In genomic region chr9:101073987-101074331, GRCm38 (mm10) we compare ENCODE assay signal across 8 mouse cellular contexts. TPM values are rescaled to one million over a fixed set of nuclear protein-coding genes. Genes with fewer than 3 reads are reported as not detected.
DNase-seq lines count a peak whose midpoint lies in the region; ATAC-seq and TF ChIP-seq lines count a peak whose summit lies in the region.

Gene Msl2, plus strand, starts transcription at chr9:101074101.

- H3K4me1 ChIP-seq in lung, embryonic 14.5 days (ENCODE audit: insufficient read depth) = peaks cover 13% of the 10 kb centered on the region
- no peaks in the 10 kb centered on the region for H3K4me1 ChIP-seq in embryonic facial prominence, embryonic 11.5 days (ENCODE audit: control insufficient read depth, insufficient read depth, low read length)
- peaks cover 30% of the 10 kb centered on the region for H3K4me1 ChIP-seq in heart, embryonic 13.5 days
- peaks cover 7% of the 10 kb centered on the region; the same call in 1 of the 2 replicates for H3K4me1 ChIP-seq in midbrain, postnatal 0 days (ENCODE audit: insufficient read depth, low read length)

- ATAC-seq in lung, embryonic 14.5 days (ENCODE audit: insufficient read depth) = peak; percentile 69
- peak; percentile 77; the same call in 1 of the 2 replicates for ATAC-seq in embryonic facial prominence, embryonic 11.5 days (replicated peaks; ENCODE audit: insufficient number of reproducible peaks, low FRiP score, low TSS enrichment, low read depth)
- ATAC-seq in heart, embryonic 13.5 days (ENCODE audit: extremely low read depth, insufficient number of reproducible peaks, low FRiP score, low TSS enrichment) = peak; percentile 54
- ATAC-seq in midbrain, postnatal 0 days (ENCODE audit: low FRiP score) = no peak

- peak within 1 kb of the TSS; percentile 94 for H3K4me2 ChIP-seq in lung, embryonic 14.5 days
- peak within 1 kb of the TSS; percentile 73 for H3K4me2 ChIP-seq in embryonic facial prominence, embryonic 11.5 days (ENCODE audit: low read depth, low read length)
- peak within 1 kb of the TSS; percentile 85 for H3K4me2 ChIP-seq in heart, embryonic 13.5 days
- H3K4me2 ChIP-seq in midbrain, postnatal 0 days (ENCODE audit: low read depth, low read length, poor library complexity, severe bottlenecking) = peak within 1 kb of the TSS; percentile 88

- H3K9me3 ChIP-seq in lung, embryonic 14.5 days (ENCODE audit: low read depth, low read length) = no peaks in the 10 kb centered on the region
- no peaks in the 10 kb centered on the region for H3K9me3 ChIP-seq in embryonic facial prominence, embryonic 11.5 days (replicated peaks; ENCODE audit: control insufficient read depth, low read length)
- no peaks in the 10 kb centered on the region for H3K9me3 ChIP-seq in heart, embryonic 13.5 days
- H3K9me3 ChIP-seq in midbrain, postnatal 0 days (ENCODE audit: low read length) = no peaks in the 10 kb centered on the region

- H3K27me3 ChIP-seq in lung, embryonic 14.5 days (ENCODE audit: insufficient read depth, low read length) = no peaks in the 10 kb centered on the region
- no peaks in the 10 kb centered on the region for H3K27me3 ChIP-seq in embryonic facial prominence, embryonic 11.5 days (ENCODE audit: control insufficient read depth, insufficient read depth, low read length)
- H3K27me3 ChIP-seq in heart, embryonic 13.5 days (replicated peaks) = no peaks in the 10 kb centered on the region
- H3K27me3 ChIP-seq in midbrain, postnatal 0 days (ENCODE audit: insufficient read depth, low read length) = no peaks in the 10 kb centered on the region

- no peak for DNase-seq in lung, embryonic 14.5 days
- DNase-seq in lung, postnatal 14 days = no peak
- DNase-seq in embryonic facial prominence, embryonic 11.5 days (ENCODE audit: low spot score) = no peak
- peak in 1 of 2 experiments; percentile 67 for DNase-seq in left cerebral cortex, adult 8-10 months (ENCODE audit: low spot score in 2 of 2)
- no peak for DNase-seq in midbrain, postnatal 0 days (ENCODE audit: low spot score)
- no peak for DNase-seq in kidney, adult 8-10 months
- no peak for DNase-seq in thymus, postnatal 36 days

- H3K36me3 ChIP-seq in lung, embryonic 14.5 days (ENCODE audit: insufficient read depth) = 0 out of 2 replicates have a peak, but pooled peaks cover 3% of the 10 kb centered on the region
- no peaks in the 10 kb centered on the region for H3K36me3 ChIP-seq in embryonic facial prominence, embryonic 11.5 days (replicated peaks; ENCODE audit: control insufficient read depth, insufficient read depth, low read depth, low read length)
- H3K36me3 ChIP-seq in heart, embryonic 13.5 days = 0 out of 2 replicates have a peak, but pooled peaks cover 3% of the 10 kb centered on the region
- H3K36me3 ChIP-seq in midbrain, postnatal 0 days (ENCODE audit: insufficient read depth, low read length) = no peaks in the 10 kb centered on the region

- no peak for TF ChIP-seq CTCF in lung, embryonic 14.5 days (IDR thresholded peaks at IDR 0.05; ENCODE audit: low read depth)
- TF ChIP-seq CTCF in midbrain, postnatal 0 days (IDR thresholded peaks at IDR 0.05) = no peak

- peak within 1 kb of the TSS; percentile 98 for H3K9ac ChIP-seq in lung, embryonic 14.5 days
- H3K9ac ChIP-seq in embryonic facial prominence, embryonic 11.5 days (replicated peaks; ENCODE audit: low read length) = peak within 1 kb of the TSS; percentile 98
- peak within 1 kb of the TSS; percentile 100 for H3K9ac ChIP-seq in heart, embryonic 13.5 days
- peak within 1 kb of the TSS; percentile 99 for H3K9ac ChIP-seq in midbrain, postnatal 0 days (replicated peaks; ENCODE audit: low read length, poor library complexity, severe bottlenecking)

- WGBS in lung, embryonic 14.5 days = 1% methylated on average over 30 of the region's 43 CpGs
- under 1% methylated on average over 39 of the region's 43 CpGs for WGBS in embryonic facial prominence, embryonic 11.5 days
- WGBS in heart, embryonic 13.5 days = under 1% methylated on average over 37 of the region's 43 CpGs
- 0% methylated on average over 24 of the region's 43 CpGs for WGBS in midbrain, postnatal 0 days

- peak within 1 kb of the TSS; percentile 95 for H3K4me3 ChIP-seq in lung, embryonic 14.5 days (ENCODE audit: low read depth, low read length)
- H3K4me3 ChIP-seq in embryonic facial prominence, embryonic 11.5 days (ENCODE audit: low read depth, low read length) = peak within 1 kb of the TSS; percentile 80
- peak within 1 kb of the TSS; percentile 88 for H3K4me3 ChIP-seq in heart, embryonic 13.5 days
- H3K4me3 ChIP-seq in midbrain, postnatal 0 days (ENCODE audit: low read depth, low read length) = peak within 1 kb of the TSS; percentile 74

- H3K27ac ChIP-seq in lung, embryonic 14.5 days (ENCODE audit: low read depth) = peak within 1 kb of the TSS; percentile 100
- H3K27ac ChIP-seq in embryonic facial prominence, embryonic 11.5 days (replicated peaks; ENCODE audit: low read depth, low read length) = peak within 1 kb of the TSS; percentile 97
- peak within 1 kb of the TSS; percentile 100 for H3K27ac ChIP-seq in heart, embryonic 13.5 days (replicated peaks)
- peak within 1 kb of the TSS; percentile 100 for H3K27ac ChIP-seq in midbrain, postnatal 0 days (ENCODE audit: low read depth, low read length)

RNA-seq across cellular contexts. Expression of gene Msl2, which starts in this region (rescaled TPM):
- 7.4 and 8.4 TPM in 2 replicates for polyA plus RNA-seq in lung, embryonic 14.5 days (2014; fragmentation: Nextera tagmentation; extraction: Ambion mirVana)
- 6.0 and 6.6 TPM in 2 replicates for polyA plus RNA-seq in embryonic facial prominence, embryonic 11.5 days (2014; fragmentation: Nextera tagmentation; extraction: Ambion mirVana)
- 2.6 and 2.8 TPM in 2 replicates for polyA plus RNA-seq in heart, embryonic 13.5 days (2015; fragmentation: Nextera tagmentation; extraction: Ambion mirVana)
- 10 to 100 TPM; 61.4 to 70.4 (median 65.8) TPM for total RNA-seq in left cerebral cortex, adult 8-10 months (2022)
- 38.5 and 42.0 TPM in 2 replicates for total RNA-seq in midbrain, postnatal 0 days (2014; rRNA removed)
- 3.3 and 4.1 TPM in 2 replicates for polyA plus RNA-seq in midbrain, postnatal 0 days (2015; fragmentation: Nextera tagmentation; extraction: Ambion mirVana)
